Mouse (Mus musculus): Measurements from ENCODE around the gene Nckap1.

DNA sequence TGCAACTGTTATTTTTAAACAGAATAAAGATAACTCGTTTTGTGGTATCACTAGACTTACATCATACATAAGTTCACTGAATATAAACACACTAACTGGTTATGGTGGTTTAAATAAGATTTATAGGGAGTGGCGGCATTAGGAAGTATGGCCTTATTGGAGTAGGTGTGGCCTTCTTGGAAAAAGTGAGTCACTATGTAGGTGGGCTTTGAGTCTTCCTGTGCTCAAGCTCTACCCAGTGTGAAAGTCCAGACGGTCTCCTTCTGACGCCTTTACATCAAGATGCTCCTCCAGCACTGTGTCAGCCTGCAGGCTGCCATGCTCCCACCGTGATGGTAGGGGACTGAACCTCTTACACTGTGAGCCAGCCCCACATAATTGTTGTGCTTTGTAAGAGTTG lies 38.4 kb downstream of the Nckap1 start:
- TF ChIP-seq POLR2A (IDR thresholded peaks at IDR 0.05; ENCODE audit: low read depth, low read length): no peak
- TF ChIP-seq CTCF (IDR thresholded peaks at IDR 0.05; ENCODE audit: extremely low read depth, insufficient read length, insufficient replicate concordance, low read depth, low read length): no peak

Data from small intestine, adult 2 months (tissue).